Mouse (Mus musculus) heart, embryonic 13.5 days (tissue): ENCODE measurements around the gene Sec61a1. TPM values are rescaled to one million over a fixed set of nuclear protein-coding genes. Genes with fewer than 3 reads are reported as not detected.

Experiments
- ATAC-seq: fragments of 200-750 bp; cut with Nextera tagmentation; 2 replicates; pipeline ENCODE4 v1.8.0; 2017; ENCODE audit warnings: moderate TSS enrichment; ENCODE audit not compliant: insufficient number of reproducible peaks, low FRiP score, low TSS enrichment; ENCODE audit errors: extremely low read depth
- H3K27ac ChIP-seq: fragments of 300-500 bp; sonication (generic); replicated peaks from 2 replicates; pipeline ENCODE4 v1.5.1; 2015; ENCODE audit warnings: moderate library complexity, mild to moderate bottlenecking, inconsistent platforms
- H3K27me3 ChIP-seq: fragments of 300-500 bp; sonication (generic); replicated peaks from 2 replicates; pipeline ENCODE4 v1.6.1; 2015; ENCODE audit warnings: mild to moderate bottlenecking, inconsistent platforms
- H3K36me3 ChIP-seq: fragments of 300-500 bp; sonication (generic); 2 replicates; pipeline ENCODE4 v1.6.1; 2015; ENCODE audit warnings: mild to moderate bottlenecking, inconsistent platforms
- H3K4me1 ChIP-seq: fragments of 300-500 bp; sonication (generic); 2 replicates; pipeline ENCODE4 v1.6.1; 2015; ENCODE audit warnings: inconsistent platforms
- H3K4me2 ChIP-seq: fragments of 300-500 bp; sonication (generic); 2 replicates; pipeline ENCODE4 v1.6.1; 2015; ENCODE audit warnings: inconsistent platforms, mild to moderate bottlenecking, moderate library complexity
- H3K4me3 ChIP-seq: fragments of 300-500 bp; sonication (generic); 2 replicates; pipeline ENCODE4 v1.5.1; 2015; ENCODE audit warnings: moderate library complexity, mild to moderate bottlenecking, inconsistent platforms
- H3K9ac ChIP-seq: fragments of 300-500 bp; sonication (generic); 2 replicates; pipeline ENCODE4 v1.6.1; 2015; ENCODE audit warnings: inconsistent platforms, mild to moderate bottlenecking, moderate library complexity
- H3K9me3 ChIP-seq: fragments of 300-500 bp; sonication (generic); 2 replicates; pipeline ENCODE4 v1.6.1; 2016; ENCODE audit warnings: inconsistent platforms
- WGBS: fragments of 180-500 bp; shearing (Covaris S2); methylation state at CpG from one replicate; pipeline ENCODE4 v1.1.7; 2015; ENCODE audit warnings: mixed read lengths; 5-methylcytosine and 5-hydroxymethylcytosine counted together
- polyA plus RNA-seq: library from polyadenylated mRNA; unstranded; fragments of >200 nt; fragmentation: Nextera tagmentation; extraction: Ambion mirVana; gene quantifications from 2 replicates; pipeline ENCODE4 v1.2.1, GENCODE M21; 2015

Sec61a1 gene
- polyA plus RNA-seq, 1 experiment from 2014 or later, result 176 TPM

DNA sequence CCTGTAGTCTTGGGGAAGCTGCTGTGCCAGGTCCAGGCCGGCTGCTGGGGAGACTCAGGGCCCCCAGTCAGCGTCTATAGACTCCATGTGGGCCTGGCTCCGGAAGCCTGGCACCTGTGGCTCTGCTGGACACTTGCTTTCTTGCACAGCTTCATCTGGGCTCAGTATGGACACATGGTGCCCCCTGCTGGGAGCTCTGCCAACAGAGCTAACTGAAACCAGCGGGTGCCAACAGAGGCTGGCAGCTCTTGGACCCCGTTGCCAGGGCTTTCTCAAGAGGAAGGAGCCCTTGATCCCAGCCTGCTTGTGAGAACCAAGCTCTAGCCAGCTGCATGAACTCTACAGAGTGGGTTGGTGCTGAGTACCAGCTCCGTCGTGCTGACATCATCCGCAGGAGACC is 31.8 kb downstream of the Sec61a1 start:
- Histone ChIP-seq H3K27me3 (no peaks in the 10 kb centered on the region), H3K4me1 (peaks cover 13% of the 10 kb centered on the region), H3K36me3 (peaks cover 89% of the 10 kb centered on the region), H3K27ac (no peak overlapping the region), H3K4me2 (no peak overlapping the region), H3K9ac (no peak overlapping the region), H3K9me3 (no peaks in the 10 kb centered on the region), H3K4me3 (no peak overlapping the region)
- ATAC-seq, result no peak
- WGBS, result 87% methylated on average over 8 of the region's 8 CpGs

GRCm38 (mm10) chr6:88485378-88485777 is 33.3 kb downstream of the Sec61a1 start:
- Histone ChIP-seq H3K4me2 (no peak overlapping the region), H3K27ac (no peak overlapping the region), H3K4me1 (peaks cover 21% of the 10 kb centered on the region), H3K4me3 (no peak overlapping the region), H3K27me3 (no peaks in the 10 kb centered on the region), H3K9ac (no peak overlapping the region), H3K9me3 (no peaks in the 10 kb centered on the region), H3K36me3 (peaks cover 88% of the 10 kb centered on the region)
- WGBS, result 85% methylated on average over 6 of the region's 6 CpGs
- no peak for ATAC-seq

DNA sequence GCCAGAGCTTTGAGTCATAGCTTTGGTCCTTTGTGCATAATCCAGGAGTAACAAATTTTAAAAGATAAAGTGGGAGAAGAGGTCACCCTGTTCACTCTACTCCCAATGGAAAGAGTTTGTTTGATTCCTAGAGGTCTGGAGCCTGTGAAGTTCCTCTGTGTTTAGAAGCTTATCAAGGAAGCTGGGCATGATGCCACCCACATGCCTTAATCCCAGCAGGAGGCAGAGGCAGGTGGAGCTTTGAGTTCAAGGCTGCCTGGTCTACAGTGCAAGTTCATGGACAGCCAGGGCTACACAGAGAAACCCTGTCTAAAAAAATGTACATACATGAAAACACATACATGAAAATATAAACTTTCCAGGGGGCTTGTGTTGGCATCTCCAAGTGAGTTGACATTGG is 34.8 kb downstream of the Sec61a1 start:
- peaks cover 26% of the 10 kb centered on the region for H3K4me1 ChIP-seq
- H3K27me3 ChIP-seq, result no peaks in the 10 kb centered on the region
- peaks cover 96% of the 10 kb centered on the region for H3K36me3 ChIP-seq
- H3K4me2 ChIP-seq, result no peak overlapping the region
- no peak overlapping the region for H3K27ac ChIP-seq
- ATAC-seq, result no peak
- no peak overlapping the region for H3K9ac ChIP-seq
- no peaks in the 10 kb centered on the region for H3K9me3 ChIP-seq
- H3K4me3 ChIP-seq, result no peak overlapping the region

DNA sequence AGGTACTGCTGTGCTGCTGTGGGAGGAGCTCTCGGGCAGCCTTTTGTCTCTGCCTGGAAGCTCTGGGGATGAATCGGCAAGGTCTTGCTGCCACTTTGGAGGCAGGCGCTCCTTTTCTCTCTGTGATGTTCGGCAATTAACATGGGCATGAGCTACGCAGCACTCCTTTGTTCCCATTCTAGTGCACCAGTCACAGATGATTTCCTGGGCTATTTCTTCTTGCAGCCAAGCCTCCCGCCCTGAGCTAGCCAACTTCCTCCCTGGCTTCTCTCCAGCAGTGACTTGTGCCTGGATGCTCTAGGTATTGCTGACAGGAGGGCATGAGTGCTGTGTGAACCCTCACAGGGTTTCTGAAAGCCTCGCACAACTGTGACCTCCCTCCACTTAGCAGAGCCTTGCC is 35.6 kb downstream of the Sec61a1 start:
- Histone ChIP-seq H3K4me1 (peaks cover 26% of the 10 kb centered on the region), H3K36me3 (peaks cover 94% of the 10 kb centered on the region), H3K4me2 (no peak overlapping the region), H3K27ac (peak overlapping the region; percentile 39; the same call in 1 of the 2 replicates), H3K9ac (peak overlapping the region; percentile 5; the same call in 1 of the 2 replicates), H3K9me3 (no peaks in the 10 kb centered on the region), H3K27me3 (no peaks in the 10 kb centered on the region), H3K4me3 (no peak overlapping the region)
- WGBS, result 72% methylated on average over 7 of the region's 7 CpGs
- no peak for ATAC-seq

GRCm38 (mm10) chr6:88480421-88480820 is 38.3 kb downstream of the Sec61a1 start:
- 54% methylated on average over 6 of the region's 6 CpGs for WGBS
- H3K4me1 ChIP-seq, result peaks cover 34% of the 10 kb centered on the region
- no peak overlapping the region for H3K9ac ChIP-seq
- H3K4me2 ChIP-seq, result no peak overlapping the region
- no peak overlapping the region for H3K4me3 ChIP-seq
- H3K27me3 ChIP-seq, result no peaks in the 10 kb centered on the region
- H3K36me3 ChIP-seq, result peaks cover 93% of the 10 kb centered on the region
- ATAC-seq, result no peak
- no peak overlapping the region for H3K27ac ChIP-seq
- no peaks in the 10 kb centered on the region for H3K9me3 ChIP-seq

DNA sequence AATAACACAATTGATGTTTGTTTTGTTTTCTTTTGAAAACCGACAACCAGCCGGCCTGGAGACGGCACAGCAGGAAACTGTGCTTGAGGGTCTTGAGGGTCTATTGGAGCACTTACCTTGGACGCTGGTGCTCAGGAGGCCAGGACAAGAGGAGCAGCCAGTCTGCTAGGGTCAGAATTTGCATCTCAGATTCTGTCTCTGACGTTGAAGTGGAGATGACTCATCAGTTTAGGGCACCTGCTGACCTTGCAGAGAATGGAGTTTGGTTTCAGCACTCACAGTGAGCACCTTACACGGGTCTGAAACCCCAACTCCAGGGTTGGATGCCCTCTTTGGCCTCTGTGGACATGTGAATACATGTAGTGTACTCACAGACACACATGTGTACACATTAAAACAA is 48.8 kb downstream of the Sec61a1 start:
- Histone ChIP-seq H3K4me1 (peaks cover 17% of the 10 kb centered on the region), H3K36me3 (peaks cover 76% of the 10 kb centered on the region), H3K27ac (no peak overlapping the region), H3K4me3 (no peak overlapping the region), H3K27me3 (no peaks in the 10 kb centered on the region), H3K4me2 (no peak overlapping the region), H3K9ac (no peak overlapping the region), H3K9me3 (no peaks in the 10 kb centered on the region)
- WGBS, result 75% methylated on average over 6 of the region's 6 CpGs
- no peak for ATAC-seq

DNA sequence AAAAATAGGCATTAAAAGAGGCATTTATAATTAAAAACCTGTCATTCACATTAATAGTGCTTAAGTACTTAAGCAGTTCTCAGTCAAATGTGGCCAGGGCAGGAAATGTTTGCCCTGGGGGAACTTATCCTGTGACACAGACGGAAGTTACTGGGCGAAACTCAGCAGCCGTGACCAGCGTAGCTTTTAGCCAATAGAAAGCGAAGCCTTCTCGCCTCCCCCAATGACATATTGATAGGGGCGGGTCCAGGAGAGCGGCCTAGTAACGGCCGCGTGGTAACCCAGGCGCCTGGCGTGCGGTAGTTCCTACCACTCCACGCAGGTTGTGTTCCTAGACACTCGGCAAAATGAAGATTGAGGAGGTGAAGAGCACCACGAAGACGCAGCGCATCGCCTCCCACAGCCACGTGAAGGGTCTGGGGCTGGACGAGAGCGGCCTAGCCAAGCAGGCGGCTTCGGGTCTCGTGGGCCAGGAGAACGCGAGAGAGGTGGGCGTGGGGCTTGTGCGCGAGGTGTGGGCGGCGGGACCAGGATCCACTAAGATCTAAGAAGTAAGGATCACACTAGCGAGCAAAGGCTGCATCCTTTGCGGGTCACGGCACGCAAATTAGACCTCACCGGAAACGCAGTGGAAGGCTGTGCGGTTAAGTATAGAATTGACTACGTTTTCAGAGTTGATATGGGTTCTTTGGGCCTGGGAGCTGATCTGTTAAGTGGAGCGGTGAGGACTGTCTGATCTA is 53.4 kb downstream of the Sec61a1 start, which contains the start of gene Ruvbl1:
Ruvbl1 (plus strand) TSS at position 229 of the 740 bp plus-strand sequence.
- ATAC-seq, result peak; percentile 92
- Histone ChIP-seq H3K9ac (peak within 1 kb of the TSS; percentile 89), H3K4me3 (peak within 1 kb of the TSS; percentile 86), H3K36me3 (peaks cover 32% of the 10 kb centered on the region), H3K27me3 (no peaks in the 10 kb centered on the region), H3K9me3 (no peaks in the 10 kb centered on the region), H3K27ac (no peak within 1 kb of the TSS), H3K4me1 (peaks cover 17% of the 10 kb centered on the region), H3K4me2 (peak within 1 kb of the TSS; percentile 77)
- under 1% methylated on average over 42 of the region's 42 CpGs for WGBS

- WGBS, result 53% methylated on average over 2 of the region's 2 CpGs
- Histone ChIP-seq H3K36me3 (no peaks in the 10 kb centered on the region), H3K9me3 (no peaks in the 10 kb centered on the region), H3K9ac (no peak overlapping the region), H3K4me3 (no peak overlapping the region), H3K4me1 (no peaks in the 10 kb centered on the region), H3K27me3 (peaks cover 26% of the 10 kb centered on the region), H3K27ac (no peak overlapping the region), H3K4me2 (no peak overlapping the region)
- no peak for ATAC-seq
Measured at GRCm38 (mm10) chr6:88454545-88454944, 64.2 kb downstream of the Sec61a1 start.

Other genes starting within 250 kb of the Sec61a1 start
- gene Eefsec, start 72.4 kb downstream of the Sec61a1 start, polyA plus RNA-seq, result 16.5 and 18.6 TPM in 2 replicates
- 79.5 and 86.1 TPM in 2 replicates for gene Ruvbl1, start 53.5 kb downstream of the Sec61a1 start, polyA plus RNA-seq
- 16.6 and 20.4 TPM in 2 replicates for gene Kbtbd12, start 119.0 kb upstream of the Sec61a1 start, polyA plus RNA-seq
- gene Mgll, start 205.5 kb upstream of the Sec61a1 start, polyA plus RNA-seq, result 13.8 and 19.6 TPM in 2 replicates